Mouse (Mus musculus) liver, embryonic 11.5 days (tissue): ENCODE measurements around the gene Kcnh8. TPM values are rescaled to one million over a fixed set of nuclear protein-coding genes. Genes with fewer than 3 reads are reported as not detected.

Experiments
- ATAC-seq: fragments of 200-750 bp; cut with Nextera tagmentation; replicated peaks from 2 replicates; pipeline ENCODE4 v1.8.0; 2017; ENCODE audit warnings: moderate number of reproducible peaks, mild to moderate bottlenecking, moderate TSS enrichment, moderate library complexity; ENCODE audit not compliant: low FRiP score
- DNase-seq: peaks from one replicate; pipeline ENCODE4 v3.0.0-alpha.2; 2017; ENCODE audit warnings: low spot score
- H3K27ac ChIP-seq: fragments of 300-500 bp; sonication (generic); 2 replicates; pipeline ENCODE4 v1.5.1; 2014; ENCODE audit warnings: mild to moderate bottlenecking, low read depth, low read length, control low read depth
- H3K27me3 ChIP-seq: fragments of 300-500 bp; sonication (generic); replicated peaks from 2 replicates; pipeline ENCODE4 v1.6.1; 2014; ENCODE audit warnings: low read length, mixed read lengths; ENCODE audit not compliant: control insufficient read depth, insufficient read depth
- H3K36me3 ChIP-seq: fragments of 300-500 bp; sonication (generic); 2 replicates; pipeline ENCODE4 v1.6.1; 2014; ENCODE audit warnings: mild to moderate bottlenecking, low read length, moderate library complexity, mixed read lengths; ENCODE audit not compliant: control insufficient read depth, insufficient read depth
- H3K4me1 ChIP-seq: fragments of 300-500 bp; sonication (generic); replicated peaks from 2 replicates; pipeline ENCODE4 v1.6.1; 2014; ENCODE audit warnings: low read length, mixed read lengths; ENCODE audit not compliant: control insufficient read depth, insufficient read depth
- H3K4me2 ChIP-seq: fragments of 300-500 bp; sonication (generic); 2 replicates; pipeline ENCODE4 v1.6.1; 2014; ENCODE audit warnings: mild to moderate bottlenecking, control low read depth, moderate library complexity
- H3K4me3 ChIP-seq: fragments of 300-500 bp; sonication (generic); 2 replicates; pipeline ENCODE4 v1.5.1; 2014; ENCODE audit warnings: low read depth, low read length, control low read depth
- H3K9ac ChIP-seq: fragments of 300-500 bp; sonication (generic); 2 replicates; pipeline ENCODE4 v1.6.1; 2014; ENCODE audit warnings: low read depth, low read length, control low read depth
- H3K9me3 ChIP-seq: fragments of 300-500 bp; sonication (generic); 2 replicates; pipeline ENCODE4 v1.6.1; 2016; ENCODE audit warnings: low read length, inconsistent platforms, mixed read lengths; ENCODE audit not compliant: control insufficient read depth
- WGBS: fragments of 180-500 bp; shearing (Covaris S2); extraction: QIAGEN DNeasy Blood & Tissue Kit; methylation state at CpG from one replicate; pipeline ENCODE4 v1.1.7; 2014; 5-methylcytosine and 5-hydroxymethylcytosine counted together
- polyA plus RNA-seq: library from polyadenylated mRNA; unstranded; fragments of >200 nt; fragmentation: Nextera tagmentation; extraction: Ambion mirVana; gene quantifications from 2 replicates; pipeline ENCODE4 v1.2.1, GENCODE M21; 2014

The Kcnh8 gene
- polyA plus RNA-seq, 1 experiment from 2014 or later: not detected

GRCm38 (mm10) chr17:52738436-52738835, 135.9 kb downstream of the Kcnh8 start:
- Histone ChIP-seq H3K9ac (no peak overlapping the region), H3K4me2 (no peak overlapping the region), H3K4me1 (no peaks in the 10 kb centered on the region), H3K27ac (no peak overlapping the region), H3K27me3 (no peaks in the 10 kb centered on the region), H3K4me3 (no peak overlapping the region), H3K9me3 (0 out of 2 replicates have a peak, but pooled peaks cover 2% of the 10 kb centered on the region), H3K36me3 (no peaks in the 10 kb centered on the region)
- DNase-seq (no peak), ATAC-seq (no peak)

DNA sequence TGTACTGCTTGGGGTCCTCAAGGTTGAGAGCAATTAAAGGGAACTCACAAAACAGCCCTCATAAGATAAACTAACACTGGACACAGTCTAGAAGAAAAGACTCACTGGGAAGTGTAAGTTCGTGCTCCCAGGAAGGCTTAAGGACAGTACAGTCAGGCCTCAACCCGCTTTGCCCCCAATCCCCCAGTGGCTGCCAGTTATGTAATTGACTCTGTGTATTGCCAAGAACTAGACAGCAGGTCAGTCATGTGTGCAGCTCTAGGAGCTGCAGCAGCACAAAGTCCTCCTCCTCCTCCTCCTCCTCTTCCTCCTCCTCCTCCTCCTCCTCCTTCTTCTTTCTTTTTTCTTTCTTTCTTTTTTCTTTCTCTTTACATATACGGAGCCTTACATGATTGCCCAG, 185.6 kb downstream of the Kcnh8 start:
- Histone ChIP-seq H3K4me1 (no peaks in the 10 kb centered on the region), H3K9me3 (no peaks in the 10 kb centered on the region), H3K27me3 (no peaks in the 10 kb centered on the region), H3K4me2 (no peak overlapping the region), H3K9ac (no peak overlapping the region), H3K36me3 (no peaks in the 10 kb centered on the region), H3K4me3 (no peak overlapping the region), H3K27ac (no peak overlapping the region)
- WGBS: 66% methylated on average over 3 of the region's 3 CpGs
- no peak for ATAC-seq
- DNase-seq: no peak

DNA sequence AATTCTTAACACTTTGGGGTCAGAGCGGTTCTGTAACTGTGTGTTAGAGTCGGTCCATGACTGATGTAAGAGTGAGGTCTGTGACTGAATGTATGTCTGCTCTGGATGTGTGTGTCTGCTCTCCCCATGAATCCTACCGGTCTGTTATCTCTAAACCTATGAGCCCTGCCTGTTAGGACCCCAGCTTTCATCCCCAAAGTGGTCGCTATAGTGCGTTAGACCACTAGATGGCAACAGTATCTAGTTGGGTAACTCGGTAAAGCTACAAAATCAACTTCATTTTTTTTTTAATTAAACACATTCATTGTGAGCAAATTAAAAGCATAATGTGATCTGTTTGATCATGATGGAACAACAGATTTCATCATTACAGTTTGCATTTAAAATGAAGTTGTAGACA, 202.0 kb downstream of the Kcnh8 start:
- H3K27ac ChIP-seq: no peak overlapping the region
- no peaks in the 10 kb centered on the region for H3K9me3 ChIP-seq
- ATAC-seq (no peak), DNase-seq (no peak)
- no peaks in the 10 kb centered on the region for H3K36me3 ChIP-seq
- no peak overlapping the region for H3K4me2 ChIP-seq
- no peaks in the 10 kb centered on the region for H3K27me3 ChIP-seq
- no peak overlapping the region for H3K4me3 ChIP-seq
- 54% methylated on average over 6 of the region's 6 CpGs for WGBS
- H3K9ac ChIP-seq: no peak overlapping the region
- no peaks in the 10 kb centered on the region for H3K4me1 ChIP-seq

- no peaks in the 10 kb centered on the region for H3K27me3 ChIP-seq
- no peak overlapping the region for H3K27ac ChIP-seq
- no peak overlapping the region for H3K4me3 ChIP-seq
- ATAC-seq (no peak), DNase-seq (no peak)
- WGBS: 72% methylated on average over 1 of the region's 1 CpGs
- H3K36me3 ChIP-seq: no peaks in the 10 kb centered on the region
- no peaks in the 10 kb centered on the region for H3K4me1 ChIP-seq
- H3K4me2 ChIP-seq: no peak overlapping the region
- no peak overlapping the region for H3K9ac ChIP-seq
- no peaks in the 10 kb centered on the region for H3K9me3 ChIP-seq
Measured at GRCm38 (mm10) chr17:52810773-52811172, 208.3 kb downstream of the Kcnh8 start.

GRCm38 (mm10) chr17:52819007-52819406, 216.5 kb downstream of the Kcnh8 start:
- no peaks in the 10 kb centered on the region for H3K36me3 ChIP-seq
- peaks cover 6% of the 10 kb centered on the region for H3K9me3 ChIP-seq
- no peak overlapping the region for H3K4me3 ChIP-seq
- no peak overlapping the region for H3K27ac ChIP-seq
- WGBS: 78% methylated on average over 1 of the region's 1 CpGs
- H3K4me1 ChIP-seq: no peaks in the 10 kb centered on the region
- H3K9ac ChIP-seq: no peak overlapping the region
- no peaks in the 10 kb centered on the region for H3K27me3 ChIP-seq
- DNase-seq (no peak), ATAC-seq (no peak)
- no peak overlapping the region for H3K4me2 ChIP-seq

GRCm38 (mm10) chr17:52829678-52830077, 227.2 kb downstream of the Kcnh8 start:
- ATAC-seq (no peak), DNase-seq (no peak)
- Histone ChIP-seq H3K27ac (no peak overlapping the region), H3K4me3 (no peak overlapping the region), H3K9ac (no peak overlapping the region), H3K4me2 (no peak overlapping the region), H3K9me3 (no peaks in the 10 kb centered on the region), H3K27me3 (no peaks in the 10 kb centered on the region), H3K4me1 (no peaks in the 10 kb centered on the region), H3K36me3 (no peaks in the 10 kb centered on the region)
- WGBS: 81% methylated on average over 4 of the region's 4 CpGs

DNA sequence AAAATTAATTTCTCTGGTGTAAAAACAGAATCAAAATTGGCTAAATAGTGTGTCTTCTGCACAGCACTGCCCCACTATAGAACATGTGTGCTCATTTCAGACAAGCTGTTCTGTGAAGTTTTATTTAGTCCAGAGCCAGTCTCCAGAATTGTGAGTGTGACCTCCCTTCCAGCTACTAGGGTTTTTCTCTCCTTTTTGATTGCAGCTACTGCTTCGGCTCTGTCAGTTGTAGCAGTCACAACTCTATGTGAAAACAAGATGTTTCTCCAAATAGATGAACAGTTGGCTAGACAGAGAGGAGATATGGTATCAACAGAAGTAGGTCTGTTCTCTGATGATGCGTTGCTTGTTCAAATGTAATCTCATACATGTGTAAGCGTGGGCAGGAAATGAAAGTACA, 270.7 kb downstream of the Kcnh8 start:
- no peak for DNase-seq
- H3K36me3 ChIP-seq: no peaks in the 10 kb centered on the region
- ATAC-seq: no peak
- no peaks in the 10 kb centered on the region for H3K9me3 ChIP-seq
- no peak overlapping the region for H3K4me3 ChIP-seq
- no peaks in the 10 kb centered on the region for H3K4me1 ChIP-seq
- H3K9ac ChIP-seq: no peak overlapping the region
- no peaks in the 10 kb centered on the region for H3K27me3 ChIP-seq
- H3K4me2 ChIP-seq: no peak overlapping the region
- 74% methylated on average over 3 of the region's 3 CpGs for WGBS
- H3K27ac ChIP-seq: no peak overlapping the region

- Histone ChIP-seq H3K27ac (no peak overlapping the region), H3K4me1 (no peaks in the 10 kb centered on the region), H3K9ac (no peak overlapping the region), H3K4me2 (no peak overlapping the region), H3K4me3 (no peak overlapping the region), H3K36me3 (no peaks in the 10 kb centered on the region), H3K9me3 (no peaks in the 10 kb centered on the region), H3K27me3 (no peaks in the 10 kb centered on the region)
- no peak for DNase-seq
- WGBS: 59% methylated on average over 1 of the region's 1 CpGs
- no peak for ATAC-seq
Measured at GRCm38 (mm10) chr17:52878964-52879363, 276.5 kb downstream of the Kcnh8 start.

DNA sequence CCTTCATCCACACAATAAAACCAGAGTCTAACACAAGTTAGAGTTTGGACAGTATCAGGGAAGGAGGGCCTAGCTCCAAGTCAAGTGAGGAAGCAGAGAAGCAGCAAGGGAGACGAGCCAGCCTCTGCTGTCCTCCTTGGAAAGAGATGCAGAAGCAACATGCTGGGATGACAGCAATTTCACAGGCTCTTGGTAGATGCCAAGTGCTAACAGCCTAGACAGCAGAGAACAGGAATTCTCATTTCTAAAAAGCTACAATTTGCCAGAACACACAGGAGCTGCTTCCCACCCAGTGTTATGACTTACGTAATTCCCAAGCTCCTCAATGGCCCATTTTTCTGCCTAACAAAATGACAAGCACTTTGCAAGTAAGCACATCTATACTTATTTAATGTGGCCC, 277.5 kb downstream of the Kcnh8 start:
- 77% methylated on average over 2 of the region's 2 CpGs for WGBS
- no peak overlapping the region for H3K4me2 ChIP-seq
- no peaks in the 10 kb centered on the region for H3K36me3 ChIP-seq
- ATAC-seq (no peak), DNase-seq (no peak)
- H3K9me3 ChIP-seq: no peaks in the 10 kb centered on the region
- no peak overlapping the region for H3K9ac ChIP-seq
- H3K27ac ChIP-seq: no peak overlapping the region
- no peaks in the 10 kb centered on the region for H3K27me3 ChIP-seq
- H3K4me3 ChIP-seq: no peak overlapping the region
- no peaks in the 10 kb centered on the region for H3K4me1 ChIP-seq
